Mouse (Mus musculus): ENCODE measurements at regions not wholly inside any gene's neighbourhood (a gene's known extent, or its start where the extent isn't known, plus 50 kb on each side); places are given as distances from the start of the nearest gene placed in this dataset.

GRCm38 (mm10) chr2:128356326-128356725 lies 230.5 kb downstream of the Bcl2l11 start:
- TF ChIP-seq CTCF (conservative IDR thresholded peaks at IDR 0.05; ENCODE audit: low read length) (no peak), NANOG (IDR thresholded peaks at IDR 0.05; ENCODE audit: borderline replicate concordance, low read length) (no peak)

All from E14TG2a.4 (cell line).